Mouse (Mus musculus): ENCODE results near the gene Pex16. TPM values are rescaled to one million over a fixed set of nuclear protein-coding genes. Genes with fewer than 3 reads are reported as not detected.

The Pex16 gene
- polyA plus RNA-seq, 1 experiment from 2014 or later: 40.1 TPM

- no peak overlapping the region for H3K4me3 ChIP-seq
- WGBS: 85% methylated on average over 2 of the region's 2 CpGs
- peaks cover 86% of the 10 kb centered on the region for H3K4me1 ChIP-seq (replicated peaks)
- ATAC-seq (ENCODE audit: low FRiP score, low read depth): no peak
- no peak overlapping the region for H3K4me2 ChIP-seq
- H3K27ac ChIP-seq (replicated peaks): no peak overlapping the region
- H3K27me3 ChIP-seq: no peaks in the 10 kb centered on the region
- H3K9ac ChIP-seq: no peak overlapping the region
- H3K36me3 ChIP-seq: peaks cover 3% of the 10 kb centered on the region; the same call in 1 of the 2 replicates
- H3K9me3 ChIP-seq: no peaks in the 10 kb centered on the region
Measured at GRCm38 (mm10) chr2:92430089-92430488, 55.6 kb downstream of the Pex16 start.

Small RNA genes lying within 50 kb of the gene (microRNA-seq; reads per million reads assigned to microRNA genes)
- gene Mir7000: not detected

Other genes starting within 250 kb of the Pex16 start
- 1.5 TPM in 2 replicates for gene Large2, start 193 bp downstream of the Pex16 start, polyA plus RNA-seq (2015; fragmentation: Nextera tagmentation; extraction: Ambion mirVana)
- 7.8 and 8.8 TPM in 2 replicates for gene 1700029I15Rik, start 7.9 kb downstream of the Pex16 start, polyA plus RNA-seq (2015; fragmentation: Nextera tagmentation; extraction: Ambion mirVana)
- gene Mapk8ip1, start 26.6 kb downstream of the Pex16 start, polyA plus RNA-seq (2015; fragmentation: Nextera tagmentation; extraction: Ambion mirVana): 162 and 178 TPM in 2 replicates
- 41.1 and 47.9 TPM in 2 replicates for gene Cry2, start 59.4 kb downstream of the Pex16 start, polyA plus RNA-seq (2015; fragmentation: Nextera tagmentation; extraction: Ambion mirVana)
- gene Slc35c1, start 85.9 kb downstream of the Pex16 start, polyA plus RNA-seq (2015; fragmentation: Nextera tagmentation; extraction: Ambion mirVana): 15.4 and 20.1 TPM in 2 replicates
- gene Chst1, start 225.0 kb downstream of the Pex16 start, polyA plus RNA-seq (2015; fragmentation: Nextera tagmentation; extraction: Ambion mirVana): 29.3 and 31.3 TPM in 2 replicates